Mouse (Mus musculus): ENCODE data around the gene Rhobtb1.

The Rhobtb1 gene

DNA sequence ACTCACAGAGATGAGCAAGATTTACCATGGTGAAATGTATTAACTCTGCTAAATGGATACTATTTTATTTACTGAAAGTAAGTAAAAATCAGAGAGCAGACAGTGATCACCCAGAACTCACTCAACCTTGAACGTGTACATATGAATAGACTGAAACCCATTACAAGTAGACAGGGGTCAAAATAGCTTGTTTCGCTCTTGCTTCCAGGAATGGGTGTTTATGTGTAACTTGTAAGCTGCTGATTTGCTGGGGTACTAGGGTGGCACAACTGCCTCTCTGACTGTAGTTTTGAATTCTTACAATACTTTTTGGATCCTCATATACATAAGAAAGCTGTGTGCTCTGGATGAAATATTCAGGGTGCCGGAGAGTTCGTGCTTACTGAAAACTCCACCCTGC lies 93.9 kb downstream of the Rhobtb1 start:
- in situ Hi-C loops (cut with MboI; ENCODE audit: low sequenced_read_pairs), result no loop called here

DNA sequence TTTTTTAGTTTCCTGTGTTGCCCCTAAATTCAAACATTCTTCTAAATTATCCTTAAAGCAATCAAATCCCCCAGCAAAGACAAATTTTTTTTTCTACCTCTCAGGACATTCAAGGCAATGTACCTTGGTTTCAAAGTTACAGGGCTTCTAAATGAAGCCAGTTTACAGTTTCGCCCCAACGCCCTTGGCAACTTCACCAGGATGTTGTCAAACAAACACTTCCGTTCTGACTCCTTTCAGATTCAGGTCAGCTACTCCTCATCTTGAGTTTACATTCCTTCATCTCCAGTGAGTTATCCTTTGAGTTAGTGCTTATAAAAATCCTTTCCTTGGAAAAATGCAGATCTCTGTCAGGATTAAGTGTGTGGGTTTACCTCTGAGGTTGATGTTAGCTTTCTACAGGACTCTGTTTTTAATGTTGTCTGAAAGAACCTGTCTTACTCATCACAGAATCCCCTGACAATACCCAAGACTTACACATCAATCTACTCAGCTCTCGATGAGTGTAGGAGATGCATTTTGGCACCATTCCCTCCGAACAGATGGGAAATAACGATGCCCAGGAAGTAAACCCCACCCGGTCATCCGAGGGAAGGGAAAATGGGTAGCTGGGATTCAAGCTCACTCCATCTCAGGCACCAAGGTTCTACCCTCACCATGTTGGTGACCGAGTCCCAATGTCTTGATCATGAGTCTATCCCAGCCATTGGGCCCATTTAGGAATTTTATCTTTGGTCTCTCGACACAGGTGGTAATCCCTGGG lies 94.9 kb downstream of the Rhobtb1 start:
- in situ Hi-C loops (cut with MboI; ENCODE audit: low sequenced_read_pairs), result no loop called here

DNA sequence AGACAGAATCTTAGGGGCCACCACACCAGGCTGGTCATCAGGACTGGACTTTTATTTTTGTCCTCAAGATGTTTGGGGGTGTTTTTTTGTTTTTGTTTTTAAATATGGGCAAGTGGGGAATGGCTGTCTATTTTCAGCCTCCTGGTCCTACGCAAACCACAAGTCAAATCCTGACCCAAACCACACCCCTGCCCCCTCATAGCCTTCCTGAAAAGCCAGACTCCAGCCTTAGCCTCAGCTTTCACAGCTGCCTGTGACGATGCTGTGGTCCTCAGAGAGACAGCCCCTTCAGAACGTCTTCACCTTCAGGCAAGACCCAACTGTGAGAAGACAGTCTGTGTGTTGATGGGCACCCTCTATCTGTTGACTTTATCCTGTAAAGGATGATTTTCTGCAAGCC lies 95.5 kb downstream of the Rhobtb1 start:
- in situ Hi-C loops (cut with MboI; ENCODE audit: low sequenced_read_pairs), result no loop called here

DNA sequence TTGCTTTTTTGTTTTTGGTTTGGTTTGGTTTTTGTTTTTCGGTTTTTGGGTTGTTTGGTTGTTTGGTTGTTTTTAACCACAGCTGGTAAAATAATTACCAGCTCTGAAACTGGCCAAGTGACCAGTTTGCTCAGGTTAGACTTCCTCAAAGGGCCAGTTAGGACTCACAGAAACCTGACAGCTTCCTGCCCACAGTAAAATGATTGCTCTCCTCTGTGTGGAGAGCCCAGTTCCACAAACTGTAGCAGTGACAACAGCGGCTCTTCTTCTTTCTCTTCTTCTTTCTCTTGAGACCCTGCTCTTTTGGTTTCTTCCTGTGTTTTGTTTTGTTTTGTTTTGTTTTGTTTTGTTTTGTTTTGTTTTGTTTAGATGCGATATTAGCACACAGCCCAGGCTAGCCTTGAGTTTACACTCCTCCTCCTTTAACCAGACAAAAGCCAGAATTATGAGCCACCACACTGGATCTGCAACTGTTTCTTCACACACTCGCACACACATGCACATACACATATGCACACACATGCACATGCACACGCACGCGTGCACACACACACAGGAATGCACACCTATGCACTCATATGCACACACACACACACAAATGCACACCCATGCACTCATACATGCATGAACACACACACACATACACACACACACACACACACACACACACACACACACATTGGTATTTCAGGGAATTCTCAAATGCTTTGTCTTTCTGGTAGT lies 96.2 kb downstream of the Rhobtb1 start:
- in situ Hi-C loops (cut with MboI; ENCODE audit: low sequenced_read_pairs), result no loop called here

DNA sequence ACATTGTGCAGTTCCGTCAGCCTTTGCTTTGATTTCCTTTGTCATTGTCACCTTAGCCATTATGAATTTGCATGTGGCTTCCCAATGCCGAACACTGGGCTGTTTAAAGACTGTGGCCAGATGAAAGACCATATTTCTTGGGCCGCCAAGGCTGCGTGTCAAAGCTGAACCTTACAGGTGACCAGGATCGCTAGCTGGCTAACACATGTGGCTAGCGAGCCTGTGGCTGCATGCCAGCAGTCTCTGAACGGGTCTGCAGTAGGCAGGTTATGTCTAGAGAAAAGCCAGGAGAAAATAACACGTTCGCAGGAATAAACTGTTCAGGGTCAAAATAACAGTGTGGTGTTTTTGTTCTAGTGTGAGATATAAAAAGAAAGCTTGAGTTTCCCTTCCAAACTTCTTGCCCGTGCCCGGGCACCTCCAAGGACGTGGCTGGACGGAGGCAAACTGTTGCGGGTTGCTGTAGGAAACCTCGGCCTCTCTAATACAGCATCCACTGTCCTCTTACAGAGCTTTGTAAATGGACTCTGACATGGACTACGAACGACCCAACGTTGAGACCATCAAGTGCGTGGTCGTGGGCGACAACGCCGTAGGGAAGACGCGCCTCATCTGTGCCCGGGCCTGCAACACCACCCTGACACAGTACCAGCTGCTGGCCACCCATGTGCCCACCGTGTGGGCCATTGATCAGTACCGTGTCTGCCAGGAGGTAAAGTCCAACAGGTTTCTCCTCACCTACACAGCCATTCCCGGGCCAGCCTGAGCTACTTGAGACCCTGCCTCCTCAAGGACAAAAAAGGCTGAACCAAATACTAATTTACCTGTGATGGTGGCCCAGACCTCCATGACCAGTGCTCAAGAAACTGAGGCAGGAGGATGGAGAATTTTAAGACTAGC lies 97.3 kb downstream of the Rhobtb1 start:
- in situ Hi-C loops (cut with MboI; ENCODE audit: low sequenced_read_pairs), result no loop called here

DNA sequence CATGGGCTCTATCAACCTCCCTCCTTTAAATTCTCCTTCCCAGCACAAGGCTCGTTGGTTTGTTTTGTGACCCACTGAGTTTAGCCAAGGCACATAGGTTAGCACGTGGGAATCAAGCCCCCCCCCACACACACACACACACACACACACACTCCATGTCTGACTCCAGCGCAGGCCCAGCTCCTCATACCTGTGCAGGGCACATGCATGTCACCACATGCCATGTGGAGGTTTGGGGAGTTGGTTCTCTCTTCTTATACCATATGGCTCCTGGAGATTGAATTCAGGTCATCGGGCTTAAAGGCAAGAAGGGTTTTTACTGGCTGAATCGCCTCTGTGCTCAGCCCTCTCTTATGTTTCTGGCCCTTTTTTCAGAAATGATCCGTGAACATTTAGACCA lies 100.0 kb downstream of the Rhobtb1 start:
- in situ Hi-C loops (cut with MboI; ENCODE audit: low sequenced_read_pairs), result no loop called here

DNA sequence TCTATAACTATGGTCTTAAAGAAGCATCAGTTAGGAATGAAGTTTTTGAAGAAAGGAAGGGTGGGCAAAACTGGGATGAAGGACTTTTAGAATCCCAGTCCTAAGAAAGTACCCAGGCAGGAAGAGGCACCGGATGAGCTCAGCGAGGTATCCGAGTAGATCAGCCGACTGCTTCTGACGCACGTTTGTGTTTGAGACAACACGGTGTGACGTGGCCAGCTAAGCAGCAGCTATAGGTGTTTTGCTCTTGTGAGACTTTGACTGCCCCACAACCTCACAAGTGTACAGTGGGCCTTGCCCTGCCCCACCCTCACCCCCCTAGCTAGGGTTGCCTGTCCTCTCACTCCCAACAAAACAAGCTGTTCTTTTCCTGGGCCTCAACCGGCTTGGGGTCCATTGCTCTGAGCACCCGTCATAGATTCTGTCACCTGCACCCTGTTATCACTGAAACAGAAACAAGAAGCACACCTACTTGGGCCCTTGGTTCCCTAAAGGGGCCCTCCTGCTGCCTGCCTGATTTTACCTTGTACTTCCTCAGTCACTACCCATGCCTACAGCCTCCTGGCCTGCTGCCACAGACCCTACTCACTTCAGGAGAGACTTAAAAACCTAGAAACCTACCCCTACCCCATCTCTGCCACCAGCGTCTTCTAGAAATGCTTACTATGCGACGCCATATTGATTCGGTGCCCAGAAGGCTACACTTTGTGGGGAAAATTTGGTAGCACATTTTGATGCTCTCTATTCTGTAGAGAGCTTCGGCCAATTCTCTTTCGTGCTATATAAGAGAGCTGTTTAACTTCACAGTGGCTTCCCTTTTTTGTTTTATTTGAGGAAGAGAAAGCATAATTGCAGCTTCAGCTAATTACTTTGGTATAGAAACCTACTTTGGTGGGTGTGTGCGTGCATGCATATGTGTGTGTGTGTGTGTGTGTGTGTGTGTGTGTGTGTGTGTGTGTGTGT lies 101.2 kb downstream of the Rhobtb1 start:
- in situ Hi-C loops (cut with MboI; ENCODE audit: low sequenced_read_pairs), result no loop called here

DNA sequence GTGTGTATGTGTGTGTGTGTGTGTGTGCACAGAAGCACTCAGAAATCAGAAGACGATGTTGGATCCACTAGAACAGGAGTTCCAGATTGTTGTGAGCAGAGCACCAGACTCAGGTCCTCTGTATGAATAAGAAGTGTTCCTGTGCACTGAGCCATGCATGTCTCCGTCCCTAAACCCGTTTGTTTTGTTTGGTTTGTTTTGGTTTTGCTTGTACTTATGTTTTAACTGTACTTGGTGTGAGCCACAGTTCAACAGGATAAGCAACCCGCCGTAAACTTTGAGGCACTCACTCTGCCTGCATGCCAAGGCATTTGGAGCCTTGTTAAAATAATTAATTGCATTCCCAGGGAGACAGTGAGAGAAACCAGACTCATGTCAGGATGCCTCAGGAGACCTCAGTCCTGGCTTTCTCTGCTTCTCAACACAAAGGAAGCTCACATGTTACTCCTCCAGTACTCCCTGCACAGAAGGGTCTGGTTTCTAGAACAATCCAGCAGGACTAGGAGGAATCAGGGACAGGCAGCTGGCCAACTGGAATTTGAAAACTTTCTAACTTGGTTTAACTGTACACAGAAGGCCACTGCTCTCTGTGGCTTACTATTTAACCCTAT lies 101.9 kb downstream of the Rhobtb1 start:
- in situ Hi-C loops (cut with MboI; ENCODE audit: low sequenced_read_pairs), result no loop called here

DNA sequence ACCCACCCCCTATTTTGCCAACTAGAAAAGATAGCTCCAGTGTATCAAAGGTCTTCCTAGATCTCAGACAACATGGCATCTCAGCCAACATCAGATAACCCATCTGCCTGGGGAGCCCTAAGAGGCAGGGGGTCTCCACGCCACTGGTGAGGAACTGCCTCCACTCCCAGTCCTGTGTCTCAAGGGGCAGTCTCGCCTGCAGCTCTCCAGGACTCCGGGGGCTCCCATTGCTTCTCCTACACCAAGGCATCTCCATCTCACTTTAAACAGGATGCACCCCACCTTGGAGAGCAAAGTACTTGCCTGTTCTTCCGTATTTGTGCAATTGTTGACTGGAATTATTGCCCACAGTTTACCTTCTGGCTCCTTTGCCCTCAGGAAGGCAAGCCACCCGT lies 102.4 kb downstream of the Rhobtb1 start:
- in situ Hi-C loops (cut with MboI; ENCODE audit: low sequenced_read_pairs), result no loop called here

DNA sequence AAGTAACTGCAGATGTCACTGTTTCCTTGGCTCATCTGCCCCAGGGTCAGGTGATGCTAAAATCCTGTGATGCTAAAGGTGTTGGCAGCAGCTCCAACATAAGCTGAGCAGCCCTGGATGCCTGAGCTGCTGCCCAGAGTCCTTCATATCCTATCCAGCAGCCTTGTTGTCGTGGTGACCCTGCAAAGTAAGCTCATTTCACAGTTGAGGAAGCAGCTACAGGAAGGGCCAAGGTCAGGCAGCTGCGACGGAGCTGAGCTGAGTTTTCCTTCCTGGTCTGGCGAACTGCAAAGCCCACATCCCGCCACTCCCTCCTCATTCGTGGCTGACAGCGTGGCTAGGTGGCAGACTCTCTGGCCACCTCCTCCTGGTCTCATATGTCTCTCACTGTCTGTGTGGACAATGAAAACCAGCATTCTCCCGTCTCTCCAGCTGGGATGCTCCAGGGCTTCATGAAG lies 103.2 kb downstream of the Rhobtb1 start:
- in situ Hi-C loops (cut with MboI; ENCODE audit: low sequenced_read_pairs), result no loop called here

DNA sequence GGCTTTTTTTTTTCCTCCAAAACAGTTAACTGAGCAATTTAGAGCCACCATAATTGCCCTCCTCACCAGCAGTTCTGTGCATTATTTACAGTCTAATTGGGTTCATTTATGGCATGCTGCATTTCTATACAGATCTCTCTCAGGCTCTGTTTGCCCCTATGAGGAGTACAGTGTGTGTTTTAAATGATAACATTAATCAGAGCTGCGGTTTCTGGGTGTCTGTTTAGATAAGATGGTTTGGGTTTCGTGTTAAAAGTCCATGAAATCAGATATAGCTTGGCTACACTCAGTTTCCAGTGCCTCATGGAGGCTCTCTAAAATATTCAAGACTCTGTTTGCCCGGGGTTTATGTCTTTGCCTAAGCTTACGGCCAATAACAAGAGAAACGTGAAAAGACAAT lies 104.4 kb downstream of the Rhobtb1 start:
- in situ Hi-C loops (cut with MboI; ENCODE audit: low sequenced_read_pairs), result no loop called here

DNA sequence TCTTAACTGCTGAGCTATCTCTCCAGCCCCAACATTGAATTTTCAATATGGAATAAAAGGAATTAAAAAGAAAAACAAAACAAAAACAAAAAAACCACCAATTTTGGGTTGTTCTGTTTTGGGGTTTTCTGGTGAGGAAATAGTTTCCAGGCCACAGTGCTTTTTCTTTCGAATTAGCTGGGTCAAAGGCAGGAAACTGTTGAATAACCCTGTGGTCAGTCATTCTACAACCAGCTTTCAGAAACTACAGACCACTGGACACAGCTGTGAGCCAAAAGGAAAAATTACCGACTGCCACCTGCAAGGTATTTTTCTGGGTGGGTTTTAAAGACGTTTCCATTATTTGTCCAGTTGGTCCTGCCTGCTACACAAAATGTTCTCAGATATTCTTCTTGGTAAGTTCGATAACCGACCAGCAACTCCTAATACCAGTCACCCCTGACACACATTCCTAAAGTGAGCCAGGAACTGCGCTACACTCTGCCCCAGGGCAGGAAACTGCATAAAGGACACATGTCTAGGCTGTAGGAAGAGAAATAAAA lies 106.4 kb downstream of the Rhobtb1 start:
- in situ Hi-C loops (cut with MboI; ENCODE audit: low sequenced_read_pairs), result no loop called here

DNA sequence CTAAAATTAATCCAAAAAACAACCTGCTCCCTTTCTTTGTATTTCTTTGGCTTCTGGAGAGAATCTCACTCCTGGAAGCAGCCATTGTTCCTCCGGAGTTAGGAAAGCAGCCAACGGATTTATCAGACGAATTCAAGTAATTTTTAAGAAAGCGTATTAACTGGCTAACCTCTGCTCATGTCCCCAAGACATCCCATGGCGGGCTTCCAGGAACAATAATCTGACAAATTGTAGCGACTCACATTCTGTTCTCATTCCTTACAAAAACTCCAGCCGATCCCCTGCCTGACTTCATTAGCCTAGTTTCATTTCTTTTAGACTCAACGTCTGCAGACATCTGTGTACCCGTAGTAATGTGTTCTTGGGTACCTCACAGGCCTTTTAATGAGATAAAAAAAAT lies 107.4 kb downstream of the Rhobtb1 start:
- in situ Hi-C loops (cut with MboI; ENCODE audit: low sequenced_read_pairs), result no loop called here

DNA sequence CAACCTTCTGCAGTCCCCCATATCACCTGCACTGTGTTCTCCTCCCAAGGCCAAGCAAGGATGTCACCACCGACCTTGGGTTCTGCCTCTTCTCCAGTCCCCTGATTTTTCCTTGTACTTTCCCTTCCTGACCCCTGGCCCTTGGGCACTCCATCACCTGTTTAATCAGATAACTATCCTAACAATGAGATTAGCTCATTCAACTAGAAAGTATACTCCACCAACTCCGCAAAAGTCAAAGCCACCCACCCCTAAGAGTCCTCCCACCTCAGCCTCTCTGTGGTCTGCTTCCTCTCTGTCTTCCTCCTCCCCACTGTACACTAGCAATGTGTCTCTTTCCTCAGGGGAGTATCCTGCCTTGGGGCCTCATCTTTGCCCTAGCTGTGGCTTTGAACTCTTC lies 107.9 kb downstream of the Rhobtb1 start:
- in situ Hi-C loops (cut with MboI; ENCODE audit: low sequenced_read_pairs), result no loop called here

DNA sequence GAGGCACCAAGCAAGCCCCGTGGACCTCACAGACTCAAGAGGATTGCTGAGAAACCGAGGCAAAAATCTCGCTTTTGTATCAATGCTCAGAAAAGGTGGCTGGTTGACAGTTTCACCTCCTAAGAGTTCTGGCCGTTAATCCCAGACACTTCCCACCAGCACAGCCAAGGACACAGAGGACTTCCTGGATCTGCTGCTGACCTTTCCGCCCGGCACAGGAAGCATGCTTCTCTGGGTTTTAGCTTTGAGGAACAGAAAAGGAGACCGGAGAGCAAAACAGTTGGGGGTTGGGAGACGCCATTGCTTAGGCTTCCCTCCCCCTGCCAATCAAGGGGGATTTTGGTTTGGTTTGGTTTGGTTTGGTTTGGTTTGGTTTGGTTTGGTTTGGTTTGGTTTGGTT lies 108.7 kb downstream of the Rhobtb1 start:
- in situ Hi-C loops (cut with MboI; ENCODE audit: low sequenced_read_pairs), result no loop called here

DNA sequence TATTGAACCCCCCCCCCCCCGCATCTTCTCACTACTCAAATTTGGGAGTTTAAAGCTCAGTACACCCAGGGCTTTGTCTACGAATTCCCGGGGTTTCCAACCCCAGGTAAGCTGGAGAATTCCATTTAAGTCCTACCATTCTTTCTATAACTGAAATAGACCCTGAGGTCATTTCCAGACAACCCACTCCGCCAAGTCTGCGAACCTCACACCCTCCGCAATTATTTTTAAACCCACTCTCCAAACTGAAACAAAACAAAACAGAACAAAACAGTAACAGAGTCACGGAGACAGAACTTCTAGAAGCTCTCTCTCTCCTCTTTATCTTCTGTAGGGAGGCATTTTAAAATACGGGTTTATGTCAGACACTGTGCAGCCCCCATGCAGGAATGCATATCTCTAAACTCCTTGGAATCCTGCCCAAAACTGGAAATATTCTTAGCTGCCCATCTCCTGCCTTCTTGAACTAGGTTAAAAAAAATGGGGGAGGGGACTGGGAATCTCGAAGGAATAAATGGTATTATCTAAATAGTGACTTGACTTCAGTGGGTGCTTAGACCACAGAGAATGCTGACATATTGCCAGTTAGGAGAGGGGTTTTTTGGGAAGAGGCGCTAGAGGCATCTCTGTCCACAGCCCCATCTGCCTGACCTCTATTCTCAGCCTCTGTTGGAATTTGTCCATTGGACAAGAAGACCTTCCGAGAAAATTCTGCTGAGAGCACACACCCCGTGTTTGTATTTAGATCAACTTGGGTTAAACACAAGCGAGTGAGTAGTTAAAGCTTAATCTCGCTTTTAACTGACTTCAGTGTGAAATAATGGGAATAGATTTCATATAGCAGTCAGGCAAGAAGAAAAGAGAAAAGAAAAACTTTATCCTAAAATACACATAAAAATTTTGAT lies 111.9 kb downstream of the Rhobtb1 start:
- in situ Hi-C loops (cut with MboI; ENCODE audit: low sequenced_read_pairs), result no loop called here

DNA sequence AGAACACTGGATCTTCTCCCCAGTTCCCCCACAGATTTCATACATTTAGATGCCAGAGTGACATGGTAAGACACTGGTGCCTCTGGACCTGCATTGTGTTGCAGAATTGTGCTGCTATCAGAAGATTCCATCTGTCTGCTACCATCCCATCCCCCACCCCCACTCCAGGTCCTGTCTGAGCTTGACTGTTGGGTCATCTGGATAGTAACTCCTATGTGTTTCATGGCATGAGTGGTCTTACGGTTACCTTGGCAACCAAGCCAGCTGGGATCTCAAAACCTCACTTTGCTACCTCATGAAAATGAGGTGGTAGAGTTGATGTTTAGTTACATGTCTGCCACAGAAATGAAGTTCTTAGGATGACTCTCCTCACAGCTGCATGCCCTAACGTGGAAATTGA lies 112.7 kb downstream of the Rhobtb1 start:
- in situ Hi-C loops (cut with MboI; ENCODE audit: low sequenced_read_pairs), result no loop called here

DNA sequence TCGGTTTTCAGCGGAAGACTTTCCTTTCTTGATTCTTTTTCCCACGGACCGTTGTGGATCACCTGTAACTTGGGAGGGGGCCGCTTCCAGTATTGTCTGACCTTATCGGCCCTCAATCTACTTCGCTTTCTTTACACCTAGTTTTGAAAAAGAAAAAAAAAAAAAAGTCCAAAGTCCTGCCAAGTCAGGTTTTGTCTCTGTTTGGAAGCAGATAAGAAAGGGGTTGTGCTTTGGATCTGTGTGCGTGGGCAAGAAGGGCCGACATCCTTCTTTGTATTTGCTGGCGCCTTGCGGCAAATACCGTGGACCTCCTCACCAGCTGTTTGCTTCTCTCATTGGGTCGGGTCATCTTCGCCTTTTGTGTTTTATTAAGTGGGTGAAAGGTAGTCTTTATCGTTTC lies 114.2 kb downstream of the Rhobtb1 start:
- in situ Hi-C loops (cut with MboI; ENCODE audit: low sequenced_read_pairs), result no loop called here
